Mouse (Mus musculus) neutrophil, adult 5-6 weeks (primary cell): ENCODE measurements around the gene Wars. TPM values are rescaled to one million over a fixed set of nuclear protein-coding genes. Genes with fewer than 3 reads are reported as not detected.

Experiments used
- ATAC-seq: fragments of 151-379, 151-347 bp; 2 replicates; pipeline ENCODE4 v1.8.0; 2017; ENCODE audit warnings: mild to moderate bottlenecking, moderate TSS enrichment; ENCODE audit not compliant: insufficient number of reproducible peaks, poor library complexity, low FRiP score, severe bottlenecking; ENCODE audit errors: extremely low read depth
- total RNA-seq: library from RNA; stranded (forward); fragments of 200-1000 nt; gene quantifications from 2 replicates; pipeline ENCODE4 v1.2.3, GENCODE M21; 2017

Wars gene
- total RNA-seq, 1 experiment from 2014 or later: 46.7 TPM

DNA sequence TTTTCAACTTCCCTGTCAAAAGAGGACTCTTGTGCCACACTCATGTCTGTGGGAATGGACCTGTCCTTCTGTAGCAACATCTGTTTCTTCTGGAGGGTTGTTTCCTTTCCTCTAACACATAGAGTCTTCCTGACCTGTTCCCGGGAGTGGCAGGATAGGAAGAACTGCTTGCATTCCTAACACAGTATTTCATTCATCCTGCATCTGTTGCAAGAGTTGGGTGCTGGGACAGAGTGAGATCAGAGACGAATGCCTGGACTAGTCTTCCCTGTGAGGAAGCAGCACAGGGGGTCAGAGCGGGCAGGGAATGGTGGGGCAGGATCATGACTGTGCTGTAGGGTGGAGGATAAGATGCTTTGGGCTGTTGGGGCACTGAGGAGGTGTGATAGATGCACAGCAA lies 20.2 kb upstream of the Wars start:
- ATAC-seq: no peak

DNA sequence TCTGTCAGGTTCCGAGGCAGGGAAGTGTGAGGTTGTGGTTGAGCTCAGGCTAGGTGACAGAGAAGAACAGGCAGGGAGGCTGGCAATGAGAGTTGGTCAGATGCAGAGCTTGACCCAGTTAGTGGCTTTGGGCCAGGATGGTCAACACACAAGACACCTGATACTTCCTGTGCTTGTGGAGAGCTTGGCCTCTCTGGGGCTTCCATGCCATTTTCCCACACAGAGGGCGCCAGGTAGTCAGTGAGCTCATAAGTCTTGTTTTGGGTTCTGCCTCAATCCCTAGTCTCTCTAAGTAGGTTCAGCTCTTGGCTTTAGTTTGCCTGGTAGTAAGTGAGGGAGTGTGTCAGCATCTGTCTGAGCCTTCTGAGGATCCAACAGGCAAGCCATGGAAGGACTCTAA lies 18.5 kb upstream of the Wars start:
- ATAC-seq: no peak

DNA sequence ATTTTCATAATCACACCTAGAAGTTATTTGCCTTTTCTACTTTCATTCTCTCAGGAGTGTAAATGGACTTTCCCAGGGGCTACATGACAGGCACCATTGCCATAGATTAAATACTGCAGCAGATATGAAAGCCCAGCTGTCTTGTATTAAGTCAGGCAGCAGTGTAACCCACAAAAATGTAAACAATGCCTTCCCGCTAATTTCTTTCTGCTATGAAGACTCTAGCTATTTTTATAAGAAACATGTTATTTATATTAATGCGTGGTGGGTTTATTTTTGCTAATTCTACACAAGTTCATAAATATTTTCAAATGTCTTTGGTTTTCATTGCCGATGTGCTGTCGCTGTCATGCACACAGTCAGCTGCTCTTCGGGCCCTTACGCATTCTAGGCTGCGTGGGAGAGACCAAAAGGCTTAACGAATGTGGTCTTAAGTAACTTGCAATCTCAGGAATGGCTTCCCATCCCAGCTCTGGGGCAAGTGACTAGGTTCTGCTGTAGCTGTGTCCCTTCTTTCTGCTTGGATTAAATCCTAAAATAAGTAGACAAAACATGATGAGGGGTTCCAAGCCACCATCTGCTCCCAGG lies 16.0 kb upstream of the Wars start:
- ATAC-seq: no peak

DNA sequence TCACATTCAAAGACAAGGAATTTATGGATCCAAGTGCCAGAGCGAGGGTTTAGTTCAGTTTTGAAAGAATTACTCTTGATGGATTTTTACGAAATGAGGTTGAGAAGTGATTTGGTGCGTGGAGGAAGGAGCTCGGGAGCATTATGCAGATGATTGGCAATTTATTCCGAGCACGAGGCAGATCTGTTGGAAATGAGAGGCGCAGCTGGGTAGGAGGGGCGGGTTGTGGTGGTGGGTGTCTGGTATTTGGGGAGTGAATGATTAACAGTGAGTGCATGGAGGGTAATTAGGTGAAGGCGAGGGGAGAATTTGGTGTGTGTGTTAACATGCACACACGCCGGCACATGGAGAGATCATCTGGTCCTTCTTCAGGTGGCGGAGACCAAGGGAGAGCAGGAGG lies 12.4 kb upstream of the Wars start:
- no peak for ATAC-seq

DNA sequence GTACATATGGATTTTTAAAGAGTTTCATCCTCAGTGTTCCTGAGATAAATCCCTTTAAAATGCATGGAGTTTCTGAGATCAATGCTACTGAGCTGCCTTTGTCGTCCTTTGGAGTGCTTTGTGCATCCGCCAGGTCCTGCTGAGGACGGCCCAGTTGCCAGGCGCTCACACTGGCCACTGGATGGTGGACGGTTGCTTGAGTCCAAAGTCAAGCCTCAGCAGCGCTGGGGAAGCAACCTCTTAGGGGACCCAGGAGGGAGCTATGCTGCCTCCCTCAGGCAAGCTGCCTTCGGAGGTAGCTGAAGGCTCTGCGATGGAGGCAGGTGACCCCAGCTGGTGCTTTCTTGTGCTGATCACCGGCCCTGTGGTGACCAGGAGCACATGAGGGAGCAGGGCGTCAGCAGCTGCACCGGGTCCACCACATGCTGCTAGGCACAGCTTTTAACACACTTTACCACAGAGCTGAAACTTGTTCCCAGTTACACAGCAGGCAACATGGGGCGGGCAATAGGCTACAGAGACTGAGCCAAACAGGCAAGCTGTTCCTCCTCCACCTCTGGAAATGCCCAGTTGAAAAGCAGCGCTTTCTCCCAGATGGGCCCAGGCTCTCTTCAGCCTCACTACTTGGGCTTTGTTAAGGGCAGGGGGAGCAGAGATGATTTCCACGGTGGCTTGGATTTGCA lies 11.8 kb upstream of the Wars start:
- no peak for ATAC-seq

DNA sequence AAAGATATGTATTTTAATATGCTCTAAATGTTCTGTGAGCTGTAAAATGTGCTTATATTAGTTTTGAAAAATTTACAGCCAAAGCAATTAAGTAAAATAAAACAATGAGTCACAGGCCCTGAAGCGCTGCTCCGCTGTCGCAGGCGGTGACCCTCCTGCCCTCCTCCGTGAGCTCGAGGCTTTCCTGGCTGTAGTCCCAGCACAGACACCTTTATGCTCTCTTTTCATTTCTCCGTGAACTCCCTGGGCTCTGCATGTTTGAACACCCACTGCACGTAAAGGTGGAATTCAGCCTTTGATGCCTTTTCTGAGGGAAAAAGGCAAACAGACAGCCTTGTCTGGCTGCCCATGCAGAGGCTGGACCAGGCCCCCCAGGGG lies 10.3 kb upstream of the Wars start:
- ATAC-seq: no peak

DNA sequence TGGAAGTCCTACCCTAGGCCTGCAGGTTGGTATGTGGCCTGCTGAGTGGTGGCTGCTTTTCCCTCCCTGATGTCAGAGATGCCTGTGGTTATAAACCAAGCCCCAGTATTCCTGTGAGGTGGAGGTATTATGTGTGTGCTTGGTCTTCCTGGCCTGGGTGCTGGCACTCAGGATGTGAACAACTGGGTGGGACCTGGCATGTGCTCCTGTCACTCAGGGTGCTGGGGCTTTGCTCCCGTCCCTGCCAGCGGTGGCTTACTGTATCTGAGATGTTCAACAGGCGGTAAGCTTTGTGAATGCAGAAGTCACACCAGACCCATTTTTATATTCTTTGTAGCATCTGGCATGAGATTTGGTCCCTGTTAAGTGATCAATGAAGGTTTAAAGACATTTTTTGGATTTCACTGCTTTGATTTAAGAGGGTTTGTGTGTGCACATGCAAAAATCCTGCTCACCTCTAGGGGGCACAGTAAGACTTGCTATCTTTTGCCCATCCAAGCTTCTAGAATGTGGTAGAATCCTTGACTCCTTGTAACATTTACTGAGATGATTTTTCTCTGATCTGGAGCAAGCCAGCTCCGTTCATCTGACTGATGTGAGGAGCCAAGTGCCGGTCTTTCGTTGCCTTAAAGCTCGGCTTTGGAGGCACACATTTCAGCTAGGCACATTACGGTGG lies 9.8 kb upstream of the Wars start:
- ATAC-seq: no peak

DNA sequence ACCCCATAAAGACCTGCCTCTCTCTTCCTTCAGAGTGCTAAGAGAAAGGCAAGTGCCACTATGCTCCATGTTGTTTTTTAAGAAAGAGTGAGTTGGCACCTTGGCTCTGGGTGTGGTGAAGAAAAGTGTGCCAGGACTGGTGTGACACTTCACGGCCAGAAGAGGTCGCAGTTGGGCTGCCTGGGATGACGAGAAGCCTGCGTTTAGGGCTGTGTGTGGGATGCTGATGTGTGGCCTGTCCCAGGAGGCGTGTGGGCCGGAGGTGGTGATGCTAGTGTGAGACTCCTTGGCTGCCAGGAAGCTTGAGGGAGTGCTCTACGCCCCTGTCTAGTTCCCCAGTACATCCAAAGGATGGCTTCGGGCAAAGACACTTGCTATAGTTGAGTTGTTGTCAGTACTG lies 9.0 kb upstream of the Wars start:
- peak; percentile 70 for ATAC-seq

DNA sequence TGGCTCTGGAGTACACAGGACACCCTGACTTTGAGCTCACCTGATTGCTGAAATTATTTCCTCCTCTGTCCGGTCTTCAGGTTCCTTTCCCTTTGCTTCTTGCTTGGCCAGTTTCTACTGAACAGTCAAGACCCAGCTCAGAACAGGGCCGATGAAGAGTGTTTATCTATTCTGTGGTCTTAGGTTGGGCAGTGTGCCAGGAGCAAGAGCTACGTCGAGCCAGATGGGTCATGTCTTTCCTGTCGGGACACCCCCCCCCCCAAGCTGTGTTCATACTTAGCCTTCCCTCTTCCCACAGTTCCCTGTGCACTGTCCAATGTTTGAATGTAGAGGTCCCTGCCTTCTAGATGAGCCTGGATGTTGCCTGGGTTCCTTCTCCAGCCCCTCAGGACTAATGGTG lies 7.4 kb upstream of the Wars start:
- no peak for ATAC-seq

DNA sequence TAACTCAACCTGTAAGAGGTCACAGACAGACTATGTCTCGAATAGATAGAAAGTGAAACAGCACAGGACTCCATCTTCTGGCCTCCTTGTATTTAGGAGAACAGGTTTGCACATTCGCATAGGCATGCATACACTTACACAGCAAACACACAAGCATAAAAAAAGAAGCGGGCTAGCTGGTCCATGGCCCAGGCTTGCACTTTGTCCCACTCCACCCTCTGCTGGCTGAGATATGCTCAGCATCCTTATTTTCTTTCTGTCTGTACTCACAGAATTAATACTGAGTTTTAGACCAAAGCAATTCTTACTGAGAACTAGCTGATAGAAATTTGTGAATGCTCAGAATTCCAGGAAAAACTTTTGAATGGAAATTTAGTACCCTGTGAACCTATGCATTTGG lies 2.0 kb upstream of the Wars start:
- no peak for ATAC-seq

DNA sequence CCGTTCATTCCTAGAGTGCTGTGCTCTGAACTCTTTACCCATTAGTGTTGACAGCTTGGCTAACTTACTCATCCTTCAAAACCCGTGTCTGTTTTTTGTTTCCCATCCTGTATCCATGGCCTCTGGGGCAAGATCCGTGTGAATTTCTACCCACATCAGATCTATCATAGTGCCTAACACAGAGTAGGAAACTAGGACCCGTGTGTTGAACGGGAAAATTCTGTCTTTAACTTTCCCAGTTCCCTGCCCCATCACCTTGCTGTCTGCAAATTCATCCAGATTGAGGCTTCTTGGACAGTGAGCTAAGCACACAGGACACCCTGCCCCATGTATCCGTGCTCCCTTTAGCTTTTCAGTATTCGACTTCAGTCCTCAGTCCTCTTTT lies 450 bp upstream of the Wars start:
- ATAC-seq: no peak

DNA sequence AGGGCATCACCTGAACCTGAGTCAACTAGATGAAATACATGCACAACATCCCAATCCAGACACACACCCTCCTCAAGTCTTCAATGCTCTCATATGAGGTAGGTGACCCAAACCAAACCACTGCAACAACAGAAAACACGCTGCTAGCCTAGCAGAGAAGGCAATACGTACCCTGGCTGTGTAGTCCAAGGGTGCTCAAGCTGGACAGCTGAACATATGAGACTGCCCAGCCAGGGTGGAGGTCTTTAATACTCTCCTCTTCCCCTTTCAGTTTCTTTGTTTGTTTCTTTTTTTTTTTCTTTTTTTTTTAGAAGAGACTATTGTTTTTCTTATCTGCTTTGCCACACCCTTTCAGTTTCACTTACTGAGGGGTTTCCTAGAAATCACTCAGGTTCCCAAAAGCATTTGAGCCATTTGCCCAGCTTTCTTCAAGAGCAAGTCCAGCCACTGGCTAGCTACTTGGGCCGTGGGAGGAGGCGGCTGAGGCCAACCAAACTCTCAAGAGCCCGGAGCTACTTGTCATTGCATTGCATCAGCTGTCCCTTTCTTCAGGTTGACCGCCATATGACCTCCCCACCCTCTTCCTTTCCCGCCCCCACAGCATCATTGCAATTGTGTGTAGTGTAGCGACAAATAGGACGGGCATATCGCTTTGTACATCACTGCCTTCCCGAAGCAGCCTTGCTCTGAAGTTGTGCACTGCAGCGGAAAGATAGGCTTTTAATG lies 822 bp downstream of the Wars start, which contains the start of gene Wdr25:
Wdr25 (plus strand) TSS at position 643 of the 726 bp plus-strand sequence.
- ATAC-seq: 0 out of 2 replicates have a peak, but pooled peaks have one; percentile 2

DNA sequence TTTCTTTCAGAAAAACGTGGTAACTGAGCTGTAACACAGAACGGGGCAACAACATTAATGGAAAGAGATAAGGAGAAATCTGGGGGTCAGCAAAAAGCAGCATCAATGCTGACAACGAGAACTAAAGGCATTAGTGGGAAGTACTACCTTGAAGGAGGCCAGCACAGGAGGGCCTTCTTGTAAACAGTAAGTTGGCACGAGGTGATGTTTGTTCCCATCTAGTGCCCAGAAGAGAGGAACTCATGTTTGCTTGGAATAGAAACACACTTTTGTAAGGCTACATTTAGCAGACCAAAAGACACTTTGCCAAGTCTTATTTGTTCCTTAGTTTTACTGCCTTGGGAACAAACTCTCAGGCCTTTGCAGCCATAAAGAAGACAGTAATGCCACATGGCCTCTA lies 5.3 kb downstream of the Wars start:
- no peak for ATAC-seq

DNA sequence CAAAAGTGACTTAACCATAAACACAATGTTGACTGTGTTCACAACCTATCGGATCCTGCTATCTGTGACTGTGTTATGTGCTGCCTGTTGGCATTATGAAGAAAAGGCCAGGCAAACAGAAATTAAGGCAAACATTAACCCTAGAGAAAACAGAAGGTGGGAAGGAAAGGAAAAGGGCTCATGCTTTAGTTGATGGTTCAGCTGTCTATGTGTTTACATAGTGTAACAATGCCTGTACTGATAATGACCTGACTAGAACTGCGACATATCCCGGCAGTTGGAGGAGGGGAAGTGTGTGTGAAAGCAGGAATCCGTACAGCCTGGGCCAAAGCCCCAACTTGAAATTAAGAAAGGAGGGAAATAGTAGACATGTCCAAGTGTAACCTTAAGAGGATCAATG lies 6.9 kb downstream of the Wars start:
- no peak for ATAC-seq

DNA sequence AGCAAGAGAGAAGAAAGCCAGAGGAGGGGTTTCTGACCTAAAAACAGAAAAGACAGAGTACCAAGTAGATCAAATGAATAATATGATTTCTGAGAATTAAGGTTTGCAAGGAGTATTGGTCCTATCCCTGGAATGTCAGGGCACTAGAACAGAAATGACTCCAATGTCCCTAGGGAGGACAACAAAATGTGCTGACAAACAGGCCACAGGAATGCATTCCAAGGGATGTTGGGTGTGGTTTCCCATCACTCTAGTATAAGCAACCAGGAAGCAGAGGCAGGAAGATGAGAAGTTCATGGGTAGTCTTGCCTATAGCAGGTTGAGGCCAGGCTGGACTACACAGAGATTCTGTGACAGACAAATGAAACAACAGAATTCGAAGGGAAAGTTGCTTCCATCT lies 8.1 kb downstream of the Wars start:
- ATAC-seq: no peak

DNA sequence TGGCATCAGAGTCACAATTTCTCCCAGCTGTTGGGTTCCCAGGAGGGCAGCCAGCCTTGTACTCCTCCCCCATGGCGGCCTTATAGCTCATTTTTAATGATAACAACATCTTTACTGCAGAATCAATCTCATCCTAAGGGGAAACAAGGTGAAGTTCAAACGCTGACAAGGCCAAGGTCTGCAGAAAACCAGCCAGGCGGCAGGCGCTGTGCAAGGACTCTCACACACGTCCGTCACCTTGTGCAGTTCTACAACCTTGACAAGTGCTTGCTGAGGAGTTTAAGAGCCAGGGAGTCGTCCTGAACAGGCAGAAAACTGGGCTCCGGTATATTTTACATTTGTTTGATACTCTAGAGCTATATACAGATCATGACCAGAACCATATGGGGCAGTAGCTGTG lies 11.2 kb downstream of the Wars start:
- ATAC-seq: no peak

DNA sequence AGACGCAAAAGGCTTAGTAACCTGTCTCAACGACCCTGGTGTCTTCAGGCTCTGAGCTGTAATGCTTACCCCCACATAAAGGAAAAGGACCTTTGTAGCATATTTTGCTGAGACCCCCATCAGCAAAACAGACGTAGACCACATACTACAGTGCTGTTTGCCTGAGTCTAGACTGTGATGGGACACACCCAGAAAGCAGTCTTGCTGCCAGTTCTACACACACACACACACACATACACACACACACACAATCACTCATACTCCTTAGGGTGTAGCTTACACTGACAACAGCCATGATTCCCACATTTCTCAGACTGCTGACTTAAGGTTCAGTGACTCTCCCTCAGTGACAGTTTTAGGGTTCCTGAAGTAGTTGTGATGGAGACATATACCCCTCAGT lies 12.8 kb downstream of the Wars start:
- no peak for ATAC-seq

DNA sequence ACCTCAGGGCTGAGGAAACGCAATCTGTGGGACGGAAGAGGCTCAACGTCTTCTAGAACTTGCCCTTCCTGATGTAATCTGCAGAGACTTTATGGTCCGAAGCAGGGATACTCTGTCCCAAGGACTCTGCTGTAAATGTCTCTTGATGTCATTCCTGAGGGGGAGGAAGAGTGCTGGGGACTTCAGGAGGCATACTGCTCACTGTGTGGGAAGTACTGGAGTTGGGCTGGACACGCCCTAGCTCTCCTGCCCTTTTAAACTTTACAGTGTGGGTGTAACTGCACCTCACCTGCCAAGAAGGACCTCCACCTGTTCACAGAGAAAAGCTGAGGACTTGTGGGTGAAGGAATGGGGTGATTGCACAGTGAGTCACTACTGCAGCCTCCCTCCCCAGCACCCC lies 13.4 kb downstream of the Wars start:
- no peak for ATAC-seq

DNA sequence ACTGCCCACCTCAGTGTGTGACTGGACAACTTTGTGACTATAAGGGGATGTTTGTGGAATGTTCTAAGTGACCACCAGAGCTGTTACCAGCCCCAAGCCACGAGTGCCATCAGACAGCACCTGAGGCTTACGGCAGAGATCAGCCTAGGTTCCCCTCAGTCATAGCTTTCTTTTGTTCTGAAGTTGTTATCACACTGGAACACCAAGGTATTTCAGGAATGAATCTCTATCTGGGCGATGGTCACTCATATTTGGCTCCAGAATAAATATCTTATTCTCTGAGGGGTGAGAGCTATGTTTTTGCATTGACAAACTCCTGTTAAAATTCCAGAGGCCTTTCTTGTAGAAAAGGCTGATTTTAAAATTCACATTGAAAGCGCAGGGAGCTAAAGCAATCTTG lies 14.8 kb downstream of the Wars start:
- ATAC-seq: no peak

DNA sequence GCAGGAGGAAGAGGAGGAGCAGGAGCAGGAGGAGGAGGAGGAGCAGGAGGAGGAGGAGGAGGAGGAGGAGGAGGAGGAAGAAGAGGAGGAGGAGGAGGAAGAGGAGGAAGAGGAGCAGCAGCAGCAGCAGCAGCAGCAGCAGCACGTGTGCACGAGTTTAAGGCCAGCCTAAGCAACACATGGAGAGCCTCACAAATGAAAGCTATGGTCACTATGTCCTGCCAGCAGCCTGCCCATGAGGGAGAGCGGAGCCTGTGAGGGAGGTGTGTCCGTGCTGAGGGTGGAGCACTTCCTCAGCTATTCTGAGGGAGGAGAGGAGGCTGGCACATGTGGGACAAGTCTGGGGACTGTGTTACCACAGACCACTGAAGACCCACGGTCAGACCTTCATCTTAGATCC lies 20.9 kb downstream of the Wars start:
- no peak for ATAC-seq
